Mouse (Mus musculus): ENCODE data around the gene Tmem108. TPM values are rescaled to one million over a fixed set of nuclear protein-coding genes. Genes with fewer than 3 reads are reported as not detected.
"Not testable (repeated sequence)": the region's sequence is repeated elsewhere in the genome, so short reads cannot be mapped to it uniquely, and the experiment has no call there.

The Tmem108 gene
- total RNA-seq, 2 experiments from 2014 or later, result 0.61 to 0.77 TPM

- no peak for DNase-seq
These were observed 82.4 kb downstream of the Tmem108 start for GRCm38 (mm10) chr9:103679234-103679633.

DNA sequence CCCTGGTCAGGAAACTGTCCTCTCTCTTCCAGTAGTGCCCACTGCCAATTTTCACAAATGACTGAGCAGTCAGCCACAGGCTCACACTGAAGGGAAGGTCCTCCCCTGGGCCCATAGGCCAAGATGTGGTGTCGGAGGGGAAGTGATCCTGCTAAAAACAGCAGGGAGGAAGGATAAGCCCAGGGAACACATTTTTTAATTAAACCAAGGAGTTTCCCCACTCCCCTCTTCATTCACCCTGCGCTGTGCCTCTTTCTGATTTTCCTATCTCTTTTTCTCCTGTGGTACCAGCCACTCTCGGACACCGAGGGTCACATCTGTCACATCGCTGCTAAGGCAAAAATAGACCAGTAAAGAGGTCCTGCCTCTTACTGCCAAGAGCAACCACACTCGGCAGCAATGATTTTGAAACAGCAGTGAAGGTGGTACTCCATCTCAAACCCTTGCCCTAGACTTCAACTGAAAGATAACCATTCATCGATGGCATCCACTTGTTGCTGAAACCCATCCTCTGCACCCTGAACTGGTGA is 83.0 kb downstream of the Tmem108 start:
- no peak for DNase-seq

- no peak for DNase-seq
These were observed 83.8 kb downstream of the Tmem108 start for GRCm38 (mm10) chr9:103677811-103678210.

- DNase-seq, result no peak
These were observed 85.7 kb downstream of the Tmem108 start for GRCm38 (mm10) chr9:103675721-103676480.

- no peak for DNase-seq
These were observed 88.8 kb downstream of the Tmem108 start for GRCm38 (mm10) chr9:103672881-103673280.

GRCm38 (mm10) chr9:103670592-103671113 is 91.0 kb downstream of the Tmem108 start:
- not testable (repeated sequence) for DNase-seq

DNA sequence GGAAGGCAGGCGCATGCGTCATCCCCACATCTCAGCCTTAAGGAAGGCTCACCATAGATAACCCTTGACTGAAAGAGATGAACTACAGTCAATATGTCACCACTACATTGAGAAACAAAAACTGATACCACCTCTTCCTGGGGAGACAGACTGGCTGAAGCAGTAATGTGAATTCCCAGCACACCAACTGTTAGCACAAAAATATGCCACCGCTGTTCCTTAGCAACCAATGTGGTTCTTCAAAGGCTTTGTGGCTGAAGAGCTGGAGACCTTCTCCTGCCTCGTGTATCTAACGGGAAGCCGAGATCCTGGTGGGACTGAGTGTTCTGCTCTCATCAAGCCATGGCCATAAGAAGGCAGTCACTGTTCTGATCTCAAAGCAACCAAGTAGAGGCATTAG is 92.8 kb downstream of the Tmem108 start:
- no peak for DNase-seq

GRCm38 (mm10) chr9:103665817-103666216 is 95.8 kb downstream of the Tmem108 start:
- no peak for DNase-seq

DNA sequence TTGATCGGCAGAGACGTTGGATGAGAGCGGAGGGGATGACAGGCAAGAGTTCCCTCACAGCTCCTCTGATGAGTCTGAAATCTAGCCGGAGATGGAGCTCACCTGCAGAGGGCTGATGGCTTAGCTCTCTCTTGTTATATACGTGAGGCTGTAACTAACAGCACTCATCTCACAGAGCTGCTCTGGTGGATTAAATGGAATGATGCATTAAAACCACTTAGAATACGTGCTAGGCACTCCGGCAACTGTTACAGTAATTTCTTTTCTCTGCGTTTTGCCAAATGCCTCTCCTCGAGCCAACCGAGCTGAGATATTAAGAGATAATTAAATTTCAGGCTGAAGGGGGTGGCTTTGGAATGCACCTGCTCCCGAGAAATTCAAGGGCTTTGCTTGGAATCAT is 97.5 kb downstream of the Tmem108 start:
- DNase-seq, result no peak

DNA sequence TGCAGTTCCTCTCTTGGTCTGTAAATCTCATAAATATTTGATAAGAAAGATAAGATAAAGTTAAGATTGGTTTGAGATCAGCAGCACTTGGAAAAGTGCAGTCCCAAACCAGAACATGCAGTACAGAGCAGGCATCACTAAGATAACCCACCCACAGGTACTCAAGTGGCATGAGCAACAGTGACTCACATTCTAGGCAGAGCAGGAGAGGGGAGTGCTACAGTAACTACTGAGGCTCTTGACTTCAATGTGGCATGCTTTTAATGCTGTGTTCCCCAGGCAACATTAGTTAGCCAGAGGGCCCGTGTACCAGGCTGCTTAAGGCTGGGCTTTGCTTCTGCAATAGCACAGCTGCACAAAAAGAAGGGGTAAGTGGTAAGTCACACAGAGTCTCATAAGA is 99.8 kb downstream of the Tmem108 start:
- DNase-seq, result no peak

GRCm38 (mm10) chr9:103657981-103658380 is 103.7 kb downstream of the Tmem108 start:
- DNase-seq, result no peak

DNA sequence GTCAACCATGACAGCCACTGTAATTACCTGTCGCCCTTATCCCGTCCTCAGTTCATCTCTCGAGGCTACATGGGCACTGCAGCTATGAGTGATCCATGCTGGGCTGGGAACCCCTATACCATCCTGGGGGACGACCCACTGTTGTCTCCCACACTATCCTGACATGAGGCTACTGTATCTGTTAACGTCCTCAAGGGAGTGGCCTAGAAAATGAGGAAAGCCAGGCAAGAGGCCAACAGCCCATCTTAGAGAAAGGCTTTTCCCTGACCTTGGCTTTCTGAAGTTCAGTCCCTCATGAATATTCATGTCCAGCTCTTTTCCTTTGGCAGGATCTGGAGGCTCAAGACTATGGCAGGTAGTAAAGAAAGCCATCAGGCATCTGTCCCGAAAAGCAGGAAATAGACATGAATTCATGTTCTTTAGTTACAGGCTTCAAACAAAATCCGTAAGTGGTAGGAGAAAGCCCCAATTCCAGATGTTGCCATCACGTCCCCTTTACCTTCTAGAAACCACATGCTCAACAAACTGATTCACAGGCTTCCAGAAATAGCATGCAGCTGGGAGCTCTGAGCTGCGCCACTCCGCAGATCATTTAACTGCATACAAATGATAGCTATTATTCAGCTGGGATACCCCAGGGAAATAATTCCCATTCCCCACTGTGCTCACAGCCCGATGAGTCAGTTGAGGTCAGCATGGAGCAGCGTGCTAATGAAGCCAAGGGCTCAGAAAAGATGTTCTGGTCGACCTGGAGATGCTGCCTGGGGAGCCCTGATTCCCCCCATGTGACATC is 104.3 kb downstream of the Tmem108 start:
- DNase-seq, result peak; percentile 8

DNA sequence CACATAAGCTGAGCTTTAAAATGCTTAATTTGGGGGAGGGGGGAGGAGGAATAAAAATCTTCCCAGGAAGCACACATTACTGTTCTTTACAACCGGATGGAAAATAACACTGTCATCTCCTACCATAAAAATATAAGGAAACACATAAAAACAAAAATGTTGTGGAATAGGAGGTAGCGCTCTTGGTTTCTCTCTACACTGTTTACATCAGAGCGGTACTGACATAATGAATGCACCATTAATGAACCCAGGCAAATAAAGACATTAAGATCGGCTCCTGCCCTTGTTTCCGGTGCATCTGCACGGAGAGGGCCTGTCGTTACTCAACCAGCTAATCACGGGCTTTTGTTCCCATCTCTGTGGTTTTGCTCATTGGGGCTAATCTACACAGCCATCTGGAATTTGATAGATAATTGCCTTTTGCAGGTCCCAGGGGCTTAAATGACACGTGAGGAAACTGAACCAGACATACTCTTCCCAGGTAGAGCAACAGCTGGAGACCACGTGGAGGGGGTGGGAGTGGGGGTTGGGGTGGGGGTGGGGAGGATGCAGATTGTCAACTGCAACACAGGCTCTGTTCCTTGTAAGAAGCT is 107.5 kb downstream of the Tmem108 start:
- no peak for DNase-seq

DNA sequence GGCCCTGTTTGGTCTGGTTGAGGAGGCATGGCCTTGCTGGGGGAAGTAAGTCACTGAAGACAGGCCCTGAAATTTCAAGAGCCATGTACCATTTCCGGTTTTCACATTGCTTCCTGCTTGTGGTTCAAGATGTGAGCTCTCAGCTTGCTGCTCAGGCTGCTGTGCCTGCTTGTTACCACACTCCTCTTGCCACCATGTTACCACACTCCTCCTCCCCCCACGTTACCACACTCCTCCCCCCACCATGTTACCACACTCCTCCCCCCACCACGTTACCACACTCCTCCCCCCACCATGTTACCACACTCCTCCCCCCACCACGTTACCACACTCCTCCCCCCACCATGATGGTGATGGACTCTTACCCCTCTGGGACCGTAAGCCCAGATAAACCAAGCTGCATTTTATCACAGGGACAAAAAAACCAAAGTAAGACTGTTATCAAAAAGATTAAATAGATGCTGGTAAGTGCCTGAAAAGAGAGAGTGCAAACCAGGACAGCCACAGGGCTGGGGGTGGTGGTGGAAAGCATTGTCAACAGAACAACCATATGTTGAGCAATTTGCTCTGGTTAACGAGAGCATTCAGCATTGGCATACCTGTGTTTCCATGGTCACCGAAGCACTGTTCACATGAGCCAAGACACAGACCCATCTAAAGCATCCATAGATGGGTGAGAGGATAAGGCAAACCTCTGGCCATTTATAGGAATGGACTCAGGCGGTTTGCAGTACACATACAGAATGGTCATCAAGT is 109.3 kb downstream of the Tmem108 start:
- DNase-seq, result no peak

GRCm38 (mm10) chr9:103646605-103647004 is 115.0 kb downstream of the Tmem108 start:
- no peak for DNase-seq

- DNase-seq, result no peak
These were observed 115.9 kb downstream of the Tmem108 start for GRCm38 (mm10) chr9:103645724-103646123.

DNA sequence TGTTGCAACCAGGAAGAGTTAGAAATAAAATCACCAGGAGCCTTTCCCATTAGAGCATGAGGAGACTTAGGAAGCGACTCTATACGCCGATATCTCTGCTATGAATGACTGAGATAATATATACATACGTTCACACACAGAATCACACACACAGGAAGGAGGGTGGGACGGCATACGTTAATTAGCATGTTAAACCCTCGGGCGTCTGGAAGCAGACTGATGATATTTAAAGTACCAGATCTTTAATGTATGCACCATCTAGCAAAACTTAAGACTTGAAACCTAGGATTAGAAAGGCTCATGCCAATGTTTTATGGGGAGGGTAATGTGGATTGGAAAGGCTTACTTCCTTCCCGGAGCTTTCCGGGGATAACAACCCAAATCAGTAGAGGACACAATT is 119.3 kb downstream of the Tmem108 start:
- DNase-seq, result no peak

- no peak for DNase-seq
These were observed 120.3 kb downstream of the Tmem108 start for GRCm38 (mm10) chr9:103641340-103641739.

GRCm38 (mm10) chr9:103639413-103639812 is 122.2 kb downstream of the Tmem108 start:
- no peak for DNase-seq

- no peak for DNase-seq
These were observed 124.2 kb downstream of the Tmem108 start for GRCm38 (mm10) chr9:103637451-103637850.

GRCm38 (mm10) chr9:103636847-103637246 is 124.8 kb downstream of the Tmem108 start:
- no peak for DNase-seq
